Mouse (Mus musculus) activated CD4-positive, CD25-positive, alpha-beta regulatory T cell, adult 4 months (primary cell): ENCODE results near the gene Rce1. TPM values are rescaled to one million over a fixed set of nuclear protein-coding genes. Genes with fewer than 3 reads are reported as not detected.
A peak's percentile ranks its signal among the peaks of the same experiment; 100 is the strongest.

Experiments
- ATAC-seq: one replicate; pipeline ENCODE4 v1.8.0; 2017
- polyA plus RNA-seq, 2 experiments: library from polyadenylated mRNA; unstranded; fragments of 100-300 nt; shearing (Covaris generic); gene quantifications; one replicate each; pipeline ENCODE4 v1.2.1; 2017

The Rce1 gene
- 10 to 100 TPM; 38.4 to 47.2 TPM for polyA plus RNA-seq

DNA sequence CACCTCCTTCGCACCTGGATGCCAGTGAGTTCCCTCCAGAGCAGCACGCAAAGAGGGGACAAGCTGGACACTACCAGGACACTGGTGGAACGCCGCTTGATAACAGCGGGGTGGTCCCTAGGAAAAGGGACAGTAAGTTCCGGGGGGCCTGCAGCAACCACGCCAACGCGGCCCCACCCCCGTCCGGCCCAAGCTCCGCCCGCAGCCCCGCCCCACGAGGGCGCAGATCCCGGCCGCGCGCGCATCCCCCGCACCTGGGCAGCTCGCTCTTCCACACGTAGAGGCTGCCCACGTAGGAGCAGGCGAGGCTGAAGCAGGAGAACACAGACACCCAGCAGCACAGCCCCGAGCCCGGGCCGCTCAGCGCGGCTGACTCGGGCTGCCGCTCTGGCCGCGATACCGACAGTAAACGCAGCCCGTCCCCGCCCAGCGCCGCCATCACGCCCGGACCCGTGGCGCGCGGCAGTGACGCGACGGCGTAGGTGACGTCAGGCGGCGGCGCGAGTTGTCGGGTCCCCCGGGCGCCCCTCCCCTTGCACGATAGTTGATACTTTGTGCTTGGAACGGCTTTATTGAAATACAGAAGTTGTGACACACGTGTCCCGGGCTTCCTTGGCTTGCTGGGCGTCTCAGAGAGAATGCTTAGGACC, at the start of gene Rce1:
TSS of gene Rce1 (minus strand) at position 463 of the 650 bp plus-strand sequence.
- peak; percentile 86 for ATAC-seq

DNA sequence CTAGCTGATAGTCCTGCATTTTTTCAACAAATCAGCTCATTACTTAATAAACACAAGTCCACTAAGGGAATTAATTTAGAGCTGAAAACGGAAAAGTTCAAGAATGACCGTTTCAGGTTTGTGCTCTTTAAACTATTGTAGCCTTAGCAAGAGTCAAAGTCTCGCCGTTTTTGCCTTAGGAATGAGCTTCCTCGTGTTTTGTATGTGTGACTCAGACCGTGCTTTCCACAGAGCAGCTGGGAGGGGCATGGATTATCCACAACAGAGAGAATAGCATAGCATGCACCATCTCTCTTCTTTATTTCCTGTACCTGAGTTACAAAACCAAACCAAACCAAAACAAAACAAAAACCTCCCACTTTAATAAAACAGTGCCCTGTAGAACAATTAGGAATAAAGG, 47.0 kb upstream of the Rce1 start:
- no peak for ATAC-seq

DNA sequence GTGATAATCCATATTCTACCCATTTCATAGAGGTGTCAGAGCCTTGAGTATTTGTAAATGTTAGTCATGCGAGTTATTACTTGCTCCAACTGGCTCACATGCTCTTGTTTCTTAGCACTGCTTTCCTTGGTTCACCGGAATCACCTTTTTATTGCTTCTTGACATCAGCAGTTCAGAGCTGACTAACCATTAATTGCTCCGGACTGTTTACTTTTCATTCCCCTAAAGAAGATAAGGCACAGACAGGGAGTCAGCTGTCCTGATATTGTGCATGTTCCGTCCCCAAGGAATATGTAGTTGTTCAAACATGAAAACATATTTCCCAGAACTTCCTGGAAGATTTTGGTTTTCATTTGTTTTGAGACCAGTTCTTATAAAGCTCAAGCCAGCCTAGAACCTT, 45.3 kb upstream of the Rce1 start:
- no peak for ATAC-seq

DNA sequence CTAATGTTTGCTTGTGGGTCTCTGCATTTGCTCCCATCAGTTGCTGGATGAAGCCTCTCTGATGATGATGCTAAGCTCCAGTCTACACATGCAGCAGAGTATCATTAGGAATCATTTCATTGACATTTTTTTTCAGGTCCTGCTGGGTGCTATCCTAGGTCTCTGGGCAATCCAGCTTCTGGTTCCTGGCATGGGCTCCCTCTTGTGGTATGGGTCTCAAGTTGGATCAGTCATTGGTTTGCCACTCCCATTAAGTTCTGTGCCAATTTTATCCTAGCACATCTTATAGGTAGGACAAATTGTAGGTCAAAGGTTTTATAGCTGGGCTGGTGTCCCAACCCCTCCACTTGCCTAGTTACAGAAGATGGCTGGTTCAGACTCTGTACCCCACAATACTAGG, 41.4 kb upstream of the Rce1 start:
- no peak for ATAC-seq

DNA sequence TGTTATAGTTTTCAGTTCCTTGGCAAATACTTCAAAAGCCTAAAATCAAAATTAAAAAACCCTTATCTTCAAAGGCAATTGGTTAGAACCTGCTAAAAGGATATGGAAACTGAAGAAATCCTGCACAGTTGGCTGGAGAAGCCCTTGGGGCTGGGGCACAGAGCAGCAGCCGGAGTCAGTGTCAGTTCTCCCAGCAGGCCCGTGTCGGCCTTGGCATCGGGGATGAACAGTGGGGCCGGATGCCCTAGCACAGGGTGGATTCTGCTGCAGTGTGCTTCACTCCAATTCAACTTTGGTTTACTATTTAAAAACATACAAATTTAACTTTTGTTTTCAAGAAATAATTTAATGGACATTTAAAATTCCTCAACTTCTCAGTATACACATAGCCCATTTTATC, 32.7 kb upstream of the Rce1 start:
- no peak for ATAC-seq

DNA sequence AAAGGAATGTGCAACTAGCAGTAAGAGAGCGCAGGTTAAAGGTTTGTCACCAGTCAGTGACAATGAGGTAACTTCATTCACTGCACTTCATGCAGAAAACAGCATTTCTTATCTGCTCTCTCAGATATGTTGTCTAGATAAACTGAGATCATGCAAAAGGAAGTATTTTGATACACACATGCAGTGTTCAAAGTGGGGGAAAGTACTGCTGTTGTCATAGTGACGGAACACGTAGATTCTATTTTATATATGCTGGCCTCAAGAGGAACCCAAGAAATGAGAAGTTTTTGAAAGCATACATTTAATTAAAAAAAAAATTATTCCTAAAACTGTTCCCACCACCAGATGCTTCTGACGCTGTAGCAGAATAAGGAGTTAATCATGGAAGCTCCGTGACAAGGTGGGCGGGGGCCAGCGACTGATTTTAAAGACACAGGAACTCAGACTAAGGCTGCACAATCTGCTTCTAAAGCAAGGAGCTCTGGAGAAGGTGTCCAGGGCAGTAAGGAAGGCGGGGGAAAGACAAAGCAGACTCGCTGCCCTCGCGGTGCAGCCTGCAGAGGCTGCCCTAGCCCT, 21.6 kb upstream of the Rce1 start:
- no peak for ATAC-seq

DNA sequence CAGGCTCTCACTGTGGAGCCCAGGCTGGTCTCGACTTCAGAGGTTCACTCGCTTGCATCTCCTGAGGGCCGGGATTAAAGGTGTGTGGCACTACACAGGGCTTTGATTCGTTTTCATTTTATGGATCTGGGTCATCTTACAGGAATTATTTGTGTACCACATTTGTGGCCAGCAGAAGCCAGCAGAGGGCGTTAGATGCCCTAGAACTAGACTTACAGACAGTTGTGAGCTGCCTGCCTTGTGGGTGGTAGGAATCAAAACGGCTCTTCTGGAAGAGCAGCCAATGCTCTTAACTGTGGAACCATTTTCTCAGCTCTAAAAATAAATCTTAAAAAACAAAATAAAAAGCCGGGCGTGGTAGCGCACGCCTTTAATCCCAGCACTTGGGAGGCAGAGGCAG, 18.8 kb upstream of the Rce1 start:
- no peak for ATAC-seq

- no peak for ATAC-seq
Observed at GRCm38 (mm10) chr19:4635986-4636385, 10.5 kb upstream of the Rce1 start.

GRCm38 (mm10) chr19:4628819-4629218, 3.4 kb upstream of the Rce1 start:
- no peak for ATAC-seq

DNA sequence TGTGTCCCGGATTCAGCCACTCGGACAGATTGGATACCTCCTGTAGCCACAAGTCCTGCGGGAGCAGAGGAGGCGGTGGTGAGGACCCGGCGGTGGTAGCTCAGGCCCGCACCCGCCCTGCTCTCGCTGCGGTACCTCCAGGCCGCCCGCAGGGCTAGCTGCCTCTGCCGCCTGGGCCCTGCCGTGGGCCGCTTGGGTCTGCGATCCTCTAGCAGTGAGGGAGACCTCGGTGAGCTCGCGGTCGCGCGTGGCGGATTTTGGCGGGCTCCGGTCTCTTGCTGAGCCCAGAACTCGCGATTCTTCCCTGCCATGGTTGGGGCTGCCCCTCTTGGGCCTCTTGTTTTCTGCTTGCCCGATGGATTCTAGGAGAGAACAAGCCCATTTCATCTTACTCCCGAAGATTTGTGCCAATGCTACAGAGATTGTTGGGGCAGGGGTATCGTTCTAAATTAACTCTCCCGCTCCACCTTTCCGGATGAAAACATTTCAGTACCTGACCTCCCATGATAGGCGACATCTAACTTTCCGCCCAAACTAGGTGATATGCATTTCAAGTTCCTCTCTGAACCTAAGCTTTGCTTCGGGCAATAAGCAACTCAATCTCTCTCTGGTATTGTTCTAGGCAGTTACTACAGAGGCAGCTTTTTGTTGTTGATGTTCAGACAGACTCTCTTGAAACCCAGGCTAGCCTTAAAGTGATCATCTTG, 541 bp upstream of the Rce1 start:
- peak; percentile 36 for ATAC-seq

GRCm38 (mm10) chr19:4624406-4625178, 849 bp downstream of the Rce1 start:
- peak; percentile 5 for ATAC-seq

DNA sequence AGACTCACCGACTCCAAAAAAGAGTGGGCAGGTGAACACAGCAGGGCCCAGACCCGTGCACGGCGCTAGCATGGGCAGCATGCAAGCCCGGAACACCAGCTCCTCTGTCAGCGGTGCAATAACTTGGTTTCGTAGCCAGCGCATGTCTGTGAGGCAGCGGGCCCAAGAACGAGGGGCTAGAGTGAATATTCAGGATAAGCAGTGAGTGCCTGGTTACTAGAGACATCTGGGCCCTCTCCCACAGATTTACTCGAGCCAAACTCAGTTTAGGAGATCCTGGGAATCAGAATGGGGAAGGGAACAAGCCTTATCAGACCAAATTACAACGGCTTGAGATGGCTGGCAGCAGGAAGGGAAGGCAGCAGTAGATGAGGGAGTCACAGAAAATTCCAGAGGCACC, 1.4 kb downstream of the Rce1 start:
- no peak for ATAC-seq

- ATAC-seq = no peak
Observed at GRCm38 (mm10) chr19:4623419-4623818, 2.0 kb downstream of the Rce1 start.

DNA sequence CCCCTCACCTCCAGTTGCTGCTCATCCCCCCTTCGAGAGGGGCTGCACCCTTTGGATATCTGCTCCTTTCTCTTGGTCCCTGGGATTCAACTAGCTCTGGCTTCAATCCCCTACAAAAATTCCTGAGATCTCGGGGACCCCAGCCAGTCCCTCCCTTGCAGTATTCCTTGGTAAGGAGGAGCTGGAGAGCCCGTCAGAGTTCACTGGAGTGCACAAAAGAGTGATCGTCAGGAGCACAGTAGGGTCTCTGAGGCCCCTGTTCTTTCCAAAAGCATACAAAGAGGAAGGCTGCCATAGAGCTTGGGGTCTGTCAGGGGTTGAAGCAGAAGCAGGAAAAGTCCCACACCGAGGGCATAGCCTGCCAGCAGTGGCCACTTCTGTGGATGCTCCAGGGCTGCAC, 2.7 kb downstream of the Rce1 start:
- no peak for ATAC-seq

- ATAC-seq = no peak
Observed at GRCm38 (mm10) chr19:4620721-4621120, 4.7 kb downstream of the Rce1 start.

DNA sequence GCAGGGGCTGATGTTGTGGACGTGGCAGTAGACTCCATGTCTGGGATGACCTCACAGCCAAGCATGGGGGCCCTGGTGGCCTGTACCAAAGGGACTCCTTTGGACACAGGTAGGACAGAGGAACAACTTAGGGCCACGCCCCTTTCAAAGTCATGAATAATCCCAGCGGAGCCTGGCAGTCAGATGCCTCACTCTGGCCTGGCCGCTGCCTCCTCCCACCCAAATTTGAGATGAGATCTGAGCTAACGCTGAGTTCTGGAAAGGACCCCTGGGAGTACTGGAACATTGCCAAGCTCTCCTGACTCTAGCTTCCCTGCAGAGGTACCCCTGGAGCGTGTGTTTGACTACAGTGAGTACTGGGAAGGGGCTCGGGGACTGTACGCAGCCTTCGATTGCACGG, 6.0 kb downstream of the Rce1 start:
- ATAC-seq = no peak

GRCm38 (mm10) chr19:4618183-4618582, 7.3 kb downstream of the Rce1 start:
- no peak for ATAC-seq

DNA sequence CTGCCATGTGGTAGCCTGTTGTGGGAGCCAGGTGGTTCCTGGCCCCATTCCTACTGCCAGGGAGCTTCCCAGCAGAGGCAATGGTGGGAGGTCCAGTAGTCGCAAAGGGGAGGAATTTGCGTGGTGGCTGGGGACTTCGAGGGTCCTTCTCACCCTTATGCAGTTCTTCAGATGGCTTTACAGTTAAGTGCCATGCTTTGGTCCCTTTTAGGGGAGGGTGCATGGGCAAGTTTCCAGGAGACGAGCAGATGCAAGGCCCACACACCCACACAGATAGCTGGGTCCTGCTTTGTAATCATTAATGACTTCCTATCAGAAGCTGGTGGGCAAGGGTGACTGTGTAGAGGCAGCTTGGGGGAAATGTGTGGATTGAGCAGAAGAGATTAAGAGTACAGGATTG, 8.9 kb downstream of the Rce1 start:
- no peak for ATAC-seq

- no peak for ATAC-seq
Observed at GRCm38 (mm10) chr19:4615151-4616093, 10.0 kb downstream of the Rce1 start, which contains the start of gene Lrfn4. Gene Lrfn4, minus strand, starts transcription at chr19:4615667.

DNA sequence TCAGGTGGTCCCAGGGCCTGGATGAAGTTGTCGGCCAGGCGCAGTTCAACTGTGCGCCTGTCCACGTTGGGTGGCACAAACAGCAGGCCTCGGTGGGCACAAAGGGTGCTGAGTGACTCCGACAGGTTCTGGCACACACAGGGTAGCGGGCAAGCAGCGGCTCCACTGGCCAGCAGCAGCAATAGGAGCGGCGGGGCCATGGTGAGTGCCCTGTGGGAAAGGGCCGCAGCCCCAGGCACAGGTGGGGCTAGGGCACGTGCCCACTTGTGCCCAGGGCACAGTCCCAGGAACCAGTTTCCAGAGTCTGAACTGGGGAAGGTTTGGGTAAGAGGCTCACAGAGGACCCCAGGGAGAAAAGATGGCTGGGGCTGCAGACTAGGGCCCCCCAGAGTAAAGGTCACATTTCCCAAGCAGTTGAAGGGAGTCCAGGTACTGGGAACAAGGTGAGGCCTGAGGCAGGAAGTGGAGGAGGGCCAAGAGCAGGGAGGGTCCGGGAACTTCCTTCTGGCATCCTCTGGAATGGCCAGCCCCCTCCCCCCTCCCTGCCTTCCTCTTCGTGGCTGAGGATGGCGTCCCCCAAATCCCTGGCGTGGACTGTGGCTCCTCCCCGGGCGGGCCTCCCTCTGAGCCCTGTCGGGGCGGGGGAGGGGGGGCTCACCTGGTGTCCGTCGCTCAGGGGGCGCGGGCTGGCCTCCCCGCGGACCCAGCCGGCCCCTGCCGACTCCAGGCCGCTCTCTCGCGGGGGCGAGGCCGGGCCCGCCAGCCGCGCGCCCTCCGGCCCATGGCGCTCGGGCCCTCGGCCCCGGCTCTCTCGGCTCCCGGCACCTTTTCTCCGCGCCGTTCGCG, 10.9 kb downstream of the Rce1 start:
- ATAC-seq = no peak
